Mouse (Mus musculus): ENCODE data around the gene Fbxw13.
"Not testable (repeated sequence)": the region's sequence is repeated elsewhere in the genome, so short reads cannot be mapped to it uniquely, and the experiment has no call there.

Fbxw13 gene

DNA sequence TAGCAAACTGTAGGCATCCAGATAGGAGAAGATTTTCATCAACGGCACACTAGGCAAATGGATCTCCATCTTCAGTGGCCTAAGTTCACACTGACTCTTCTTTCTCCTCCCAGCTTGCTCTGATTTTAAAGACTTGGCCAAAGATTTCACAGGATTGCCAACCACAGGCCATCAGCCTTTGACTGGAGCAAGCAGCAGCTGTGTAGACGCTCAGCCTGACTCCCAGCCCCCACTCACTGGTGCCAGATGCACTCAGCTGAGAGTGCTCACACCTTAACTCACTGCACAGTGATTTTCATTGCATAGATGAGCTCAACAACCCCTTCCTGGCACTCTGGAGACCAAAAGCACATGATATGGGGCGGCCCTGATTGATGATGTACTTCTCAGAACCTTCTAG, at the start of gene Fbxw13:
Gene Fbxw13 (minus strand): TSS at position 101 of the 400 bp plus-strand sequence.
- DNase-seq (ENCODE audit: low spot score), result not testable (repeated sequence)

DNA sequence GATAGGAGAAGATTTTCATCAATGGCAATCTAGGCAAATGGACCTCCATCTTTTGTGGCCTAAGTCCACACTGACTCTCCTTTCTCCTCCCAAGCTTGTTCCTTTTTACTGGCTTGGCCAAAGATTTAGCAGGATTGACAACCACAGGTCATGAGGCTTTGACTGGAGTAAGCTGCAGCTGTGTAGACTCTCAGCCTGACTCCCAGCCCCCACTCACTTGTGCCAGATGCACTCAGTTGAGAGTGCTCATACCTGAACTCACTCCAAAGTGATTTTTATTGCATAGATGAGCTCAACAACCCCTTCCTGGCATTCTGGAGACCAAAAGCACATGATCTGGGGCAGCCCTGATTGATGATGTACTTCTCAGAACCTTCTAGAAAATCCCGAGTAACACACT, 38.9 kb upstream of the Fbxw13 start, which contains the start of gene Fbxw20:
Gene Fbxw20 (minus strand): TSS at position 101 of the 400 bp plus-strand sequence.
- DNase-seq (ENCODE audit: low spot score), result no peak

DNA sequence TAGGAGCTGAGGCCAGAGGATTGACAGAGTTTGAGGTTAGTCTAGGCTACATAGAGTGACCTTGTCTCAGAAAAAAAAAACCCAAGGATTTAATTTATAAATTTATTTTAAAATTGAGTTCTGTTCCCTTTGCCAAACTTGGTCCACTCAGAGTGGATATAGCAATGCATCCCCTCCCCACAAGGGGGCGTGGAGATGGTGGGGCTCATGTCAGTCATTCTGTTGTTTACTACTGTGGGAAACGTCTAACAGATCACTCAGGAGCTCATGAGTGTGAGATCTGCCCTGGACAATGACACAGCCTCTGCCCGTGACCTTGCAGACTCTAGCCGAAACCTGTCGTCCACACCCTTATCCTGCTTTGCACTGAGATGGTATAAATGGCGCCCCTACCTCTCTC, 22.7 kb upstream of the Fbxw13 start:
- DNase-seq (ENCODE audit: low spot score), result peak; percentile 8

- DNase-seq (ENCODE audit: low spot score), result not testable (repeated sequence)
Measured at GRCm38 (mm10) chr9:109201347-109201746, 5.6 kb upstream of the Fbxw13 start.

GRCm38 (mm10) chr9:109200349-109200748, 4.6 kb upstream of the Fbxw13 start:
- DNase-seq (ENCODE audit: low spot score), result no peak

- no peak for DNase-seq (ENCODE audit: low spot score)
Measured at GRCm38 (mm10) chr9:109199353-109199752, 3.6 kb upstream of the Fbxw13 start.

DNA sequence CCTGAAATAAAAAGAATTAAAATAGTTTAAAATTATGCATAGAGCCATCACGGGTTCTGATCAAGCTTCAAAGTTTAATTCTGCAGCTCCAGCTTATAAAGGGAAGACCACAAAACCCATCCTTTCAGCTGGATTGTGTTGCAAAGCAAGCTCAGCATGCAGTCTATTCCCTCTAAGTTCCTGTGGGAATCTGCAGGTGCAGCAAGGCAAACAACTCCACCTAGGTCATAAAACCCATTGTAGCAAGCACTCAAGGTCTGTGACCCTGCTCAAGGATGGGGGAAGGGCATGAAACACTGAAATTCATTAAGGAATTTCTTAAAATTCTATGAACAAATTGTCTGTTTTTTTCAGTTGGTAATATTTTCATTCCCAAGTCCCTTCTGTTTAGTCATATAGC, 18.6 kb downstream of the Fbxw13 start:
- no peak for DNase-seq (ENCODE audit: low spot score)

GRCm38 (mm10) chr9:109176301-109176700, 19.5 kb downstream of the Fbxw13 start:
- no peak for DNase-seq (ENCODE audit: low spot score)

GRCm38 (mm10) chr9:109167316-109167715, 28.5 kb downstream of the Fbxw13 start:
- DNase-seq (ENCODE audit: low spot score), result no peak

- no peak for DNase-seq (ENCODE audit: low spot score)
Measured at GRCm38 (mm10) chr9:109161941-109162340, 33.8 kb downstream of the Fbxw13 start, which contains the start of gene Fbxw21. TSS of gene Fbxw21 (minus strand) at chr9:109162041.

DNA sequence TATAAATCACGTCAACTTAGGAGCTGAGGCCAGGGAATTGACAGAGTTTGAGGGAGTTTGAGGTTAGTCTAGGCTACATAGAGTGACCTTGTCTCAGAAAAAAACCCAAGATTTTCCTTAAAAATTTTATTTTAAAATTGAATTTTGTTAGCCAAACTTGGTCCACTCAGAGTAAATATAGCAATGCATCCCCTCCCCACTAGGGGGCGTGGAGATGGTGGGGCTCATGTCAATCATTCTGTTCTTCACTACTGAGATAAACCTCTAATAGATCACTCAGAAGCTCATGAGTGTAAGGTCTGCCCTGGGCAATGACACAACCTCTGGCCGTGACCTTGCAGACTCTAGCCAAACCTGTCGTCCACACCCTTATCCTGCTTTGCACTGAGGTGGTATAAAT, 55.4 kb downstream of the Fbxw13 start:
- not testable (repeated sequence) for DNase-seq (ENCODE audit: low spot score)

- no peak for DNase-seq (ENCODE audit: low spot score)
Measured at GRCm38 (mm10) chr9:109130076-109130475, 65.7 kb downstream of the Fbxw13 start.
